ENCODE assay signal across 8 mouse cellular contexts in genomic region chr6:29434911-29435691, GRCm38 (mm10). TPM values are rescaled to one million over a fixed set of nuclear protein-coding genes. Genes with fewer than 3 reads are reported as not detected.
DNase-seq lines count a peak whose midpoint lies in the region; ATAC-seq and TF ChIP-seq lines count a peak whose summit lies in the region.

No protein-coding gene starts in this region.

- TF ChIP-seq CTCF in intestine, postnatal 0 days (IDR thresholded peaks at IDR 0.05; ENCODE audit: low read depth), result no peak

- WGBS in intestine, postnatal 0 days, result 21% methylated on average over 13 of the region's 13 CpGs

- no peak for ATAC-seq in intestine, postnatal 0 days

- peak overlapping the region; percentile 85 for H3K4me2 ChIP-seq in intestine, postnatal 0 days (replicated peaks; ENCODE audit: low read depth)

- no peaks in the 10 kb centered on the region for H3K9me3 ChIP-seq in intestine, postnatal 0 days (ENCODE audit: control insufficient read depth)

- peaks cover 3% of the 10 kb centered on the region; the same call in 1 of the 2 replicates for H3K4me1 ChIP-seq in brown adipose tissue, adult 24 weeks (ENCODE audit: control insufficient read depth, insufficient read depth, insufficient read length, low read length)
- H3K4me1 ChIP-seq in intestine, postnatal 0 days (replicated peaks; ENCODE audit: control insufficient read depth, insufficient read depth, low read length), result no peaks in the 10 kb centered on the region

- peak; percentile 31 for DNase-seq in adrenal gland, postnatal 10 days
- DNase-seq in adrenal gland, adult (ENCODE audit: inconsistent age in 2 of 2, low spot score in 1 of 2), result no peak
- DNase-seq in heart, adult 11 months, result peak; percentile 97
- peak; percentile 39 for DNase-seq in ovary, postnatal 10 days (ENCODE audit: low spot score)
- no peak for DNase-seq in spleen, postnatal 4 days (ENCODE audit: low spot score in 2 of 2)
- DNase-seq in kidney, postnatal 25 days, result no peak

- H3K4me3 ChIP-seq in brown adipose tissue, adult 24 weeks (ENCODE audit: insufficient read depth, low read depth, low read length), result peak overlapping the region; percentile 52
- peak overlapping the region; percentile 62 for H3K4me3 ChIP-seq in intestine, postnatal 0 days (ENCODE audit: low read depth, low read length)

- H3K36me3 ChIP-seq in intestine, postnatal 0 days (ENCODE audit: control insufficient read depth, insufficient read depth), result no peaks in the 10 kb centered on the region; the same call in 1 of the 2 replicates

- H3K9ac ChIP-seq in intestine, postnatal 0 days (ENCODE audit: low read depth, low read length), result peak overlapping the region; percentile 17; the same call in 1 of the 2 replicates

- peaks cover 42% of the 10 kb centered on the region for H3K27me3 ChIP-seq in intestine, postnatal 0 days (replicated peaks; ENCODE audit: control insufficient read depth, insufficient read depth, low read length)

- H3K27ac ChIP-seq in brown adipose tissue, adult 24 weeks (replicated peaks; ENCODE audit: low read depth, low read length), result 0 out of 2 replicates have a peak overlapping the region, but pooled peaks have one; percentile 3
- 0 out of 2 replicates have a peak overlapping the region, but pooled peaks have one; percentile 15 for H3K27ac ChIP-seq in intestine, postnatal 0 days (ENCODE audit: low read depth, low read length)

RNA-seq across cellular contexts. Expression of gene Flnc, which starts 2.0 kb away (rescaled TPM):
- 10 to 100 TPM; 17.6 to 41.6 TPM for total RNA-seq in adrenal gland, postnatal 10 days (2021)
- polyA plus RNA-seq in brown adipose tissue, adult 24 weeks (2012; ENCODE audit: insufficient read depth, insufficient read length, missing spikeins), result 1.5 and 3.0 TPM in 2 replicates
- polyA plus RNA-seq in intestine, postnatal 0 days (2015; fragmentation: Nextera tagmentation; extraction: Ambion mirVana), result 3.5 and 3.8 TPM in 2 replicates

RNA-seq across cellular contexts. Expression of gene Atp6v1f, which starts 32.4 kb away (rescaled TPM):
- total RNA-seq in adrenal gland, postnatal 10 days (2021), result 100 to 1,000 TPM; 183 to 191 TPM
- 252 and 255 TPM in 2 replicates for polyA plus RNA-seq in brown adipose tissue, adult 24 weeks (2012; ENCODE audit: insufficient read depth, insufficient read length, missing spikeins)
- polyA plus RNA-seq in intestine, postnatal 0 days (2015; fragmentation: Nextera tagmentation; extraction: Ambion mirVana), result 438 and 439 TPM in 2 replicates

RNA-seq across cellular contexts. Expression of gene Atp6v1fnb, which starts 36.1 kb away (rescaled TPM):
- under 1 TPM in 1 of 2 experiments, not detected in 1; 0.45 TPM for total RNA-seq in adrenal gland, postnatal 10 days (2021)
- polyA plus RNA-seq in brown adipose tissue, adult 24 weeks (2012; ENCODE audit: insufficient read depth, insufficient read length, missing spikeins), result not detected in 2 replicates
- not detected in 2 replicates for polyA plus RNA-seq in intestine, postnatal 0 days (2015; fragmentation: Nextera tagmentation; extraction: Ambion mirVana)

RNA-seq across cellular contexts. Expression of gene Ccdc136, which starts 39.0 kb away (rescaled TPM):
- 1 to 10 TPM; 3.5 to 6.7 TPM for total RNA-seq in adrenal gland, postnatal 10 days (2021)
- 0.46 TPM in 1 of 2 replicates, not detected in the other for polyA plus RNA-seq in brown adipose tissue, adult 24 weeks (2012; ENCODE audit: insufficient read depth, insufficient read length, missing spikeins)
- 3.3 and 4.0 TPM in 2 replicates for polyA plus RNA-seq in intestine, postnatal 0 days (2015; fragmentation: Nextera tagmentation; extraction: Ambion mirVana)

RNA-seq across cellular contexts. Expression of gene Opn1sw, which starts 46.8 kb away (rescaled TPM):
- total RNA-seq in adrenal gland, postnatal 10 days (2021), result not detected
- polyA plus RNA-seq in brown adipose tissue, adult 24 weeks (2012; ENCODE audit: insufficient read depth, insufficient read length, missing spikeins), result not detected in 2 replicates
- 0.13 and 0.21 TPM in 2 replicates for polyA plus RNA-seq in intestine, postnatal 0 days (2015; fragmentation: Nextera tagmentation; extraction: Ambion mirVana)

Comparison
In these comparisons a context has a peak if more than half of its experiments do, and no peak if none do; other contexts are left out.
1. DNase-seq: peak in adrenal gland, postnatal 10 days (single experiment), heart, adult 11 months (single experiment) and ovary, postnatal 10 days (single experiment); none in adrenal gland, adult (0 of 2), spleen, postnatal 4 days (0 of 2) and kidney, postnatal 25 days (0 of 2).